Mouse (Mus musculus) right cerebral cortex, postnatal 14 days (tissue): Measurements from ENCODE around the gene Pknox1.

Experiments
- DNase-seq: peaks from one replicate; pipeline ENCODE4 v3.0.0; 2022

Pknox1 gene

DNA sequence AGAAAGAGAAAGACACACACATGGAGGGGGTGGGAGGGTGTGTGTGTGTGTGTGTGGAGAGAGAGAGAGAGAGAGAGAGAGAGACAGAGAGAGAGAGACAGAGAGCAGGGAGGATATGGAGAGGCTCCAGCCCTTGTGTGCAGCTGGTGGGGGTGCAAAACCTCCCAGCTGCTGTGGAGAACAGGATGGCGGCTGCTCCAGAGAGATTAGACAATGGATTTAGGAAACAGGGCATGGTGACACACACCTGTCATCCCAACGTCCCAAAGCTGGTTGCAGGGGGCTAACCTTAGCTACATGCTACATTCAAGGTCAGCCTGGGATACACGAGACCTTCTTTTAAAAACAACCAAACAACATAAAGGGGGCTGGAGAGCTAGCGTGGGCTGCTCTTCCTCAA is 8.3 kb upstream of the Pknox1 start:
- DNase-seq = no peak

DNA sequence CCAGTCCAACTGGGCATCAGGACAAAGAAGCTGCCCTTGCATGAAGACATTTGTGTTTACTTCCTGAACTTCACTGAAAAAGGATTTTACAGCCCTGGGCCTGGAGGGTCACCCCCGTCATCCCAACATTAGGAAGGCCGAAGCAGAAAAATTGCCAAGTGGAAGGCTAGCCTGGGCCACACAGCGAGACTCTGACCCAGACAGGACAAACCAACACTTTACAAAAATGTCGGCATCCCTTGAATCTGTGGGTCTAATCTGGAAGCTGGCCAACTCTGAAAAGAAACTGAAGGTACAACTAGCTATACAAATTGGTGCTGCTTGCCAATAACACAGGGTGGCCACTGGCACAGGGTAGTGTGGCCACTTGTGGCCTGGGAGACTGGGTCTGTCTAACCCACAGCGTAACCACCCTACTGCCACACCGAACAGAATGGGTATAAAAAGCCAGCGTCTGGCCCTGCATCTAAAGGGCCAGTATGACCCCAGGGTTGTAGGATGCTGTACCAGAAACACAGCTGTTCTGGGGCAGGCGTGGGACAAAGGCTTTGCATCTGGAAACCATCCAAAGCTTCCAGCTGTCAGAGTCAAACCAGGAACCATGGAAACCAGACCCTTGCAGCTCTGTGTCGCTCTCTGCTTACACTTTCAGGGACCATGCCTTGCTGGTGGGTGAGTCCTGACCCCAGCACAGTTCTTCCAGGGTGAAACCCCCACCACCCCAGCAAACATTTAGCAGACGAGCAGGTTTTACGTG is 7.2 kb upstream of the Pknox1 start:
- no peak for DNase-seq

- DNase-seq = no peak
Measured at GRCm38 (mm10) chr17:31557947-31558542, 6.5 kb upstream of the Pknox1 start.

DNA sequence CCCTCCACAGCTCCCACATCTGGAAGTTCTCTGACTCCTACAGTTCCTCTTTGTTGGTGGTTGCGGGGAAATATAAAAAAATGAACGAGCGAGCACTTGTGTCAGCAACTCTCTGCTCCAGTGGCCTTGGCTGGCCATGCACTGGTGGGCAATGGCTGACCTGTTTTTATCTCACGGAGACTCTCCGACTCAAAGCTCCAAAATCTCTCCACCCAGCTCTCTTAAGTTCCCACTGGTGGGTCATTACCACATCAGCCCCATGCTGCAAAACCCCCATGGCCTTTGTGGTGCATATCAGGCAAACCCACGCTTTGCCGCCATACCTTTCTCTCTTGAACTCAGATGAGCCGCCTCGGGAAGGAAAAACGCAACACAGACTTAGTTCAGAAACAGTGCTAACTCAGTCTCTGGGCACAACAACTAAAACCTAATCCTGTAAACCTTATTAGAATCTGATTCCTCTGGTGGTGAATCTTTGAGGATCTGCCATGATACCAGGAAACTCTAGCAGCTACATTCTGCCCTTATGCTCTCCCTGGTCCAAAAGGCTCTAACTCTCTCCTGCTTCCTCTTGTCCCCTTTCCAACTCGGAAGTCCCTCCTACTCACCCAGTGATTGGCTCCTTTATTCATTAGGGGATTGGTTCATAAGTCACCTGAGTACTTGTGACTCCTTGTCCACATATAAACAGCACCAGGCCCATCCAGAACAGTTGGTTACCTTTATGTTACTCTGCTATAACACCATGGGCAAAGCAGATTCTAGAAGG is 5.3 kb upstream of the Pknox1 start:
- DNase-seq = no peak

GRCm38 (mm10) chr17:31563632-31564014 is 911 bp upstream of the Pknox1 start:
- peak; percentile 28 for DNase-seq

DNA sequence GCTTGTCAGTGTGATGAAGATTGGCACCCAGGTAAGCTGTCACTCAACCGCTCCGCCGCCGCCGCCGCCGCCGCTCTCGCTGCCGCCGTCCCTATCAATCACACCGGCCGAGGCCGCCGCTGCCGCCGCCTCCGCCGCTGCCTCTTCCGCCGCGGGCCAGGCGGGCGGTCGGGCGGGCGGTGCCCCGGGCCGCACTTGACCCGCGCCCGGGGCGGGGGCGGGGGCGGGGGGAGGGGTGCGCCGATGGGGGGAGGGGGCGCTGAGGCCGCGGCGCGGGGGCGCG is 265 bp downstream of the Pknox1 start:
- no peak for DNase-seq

DNA sequence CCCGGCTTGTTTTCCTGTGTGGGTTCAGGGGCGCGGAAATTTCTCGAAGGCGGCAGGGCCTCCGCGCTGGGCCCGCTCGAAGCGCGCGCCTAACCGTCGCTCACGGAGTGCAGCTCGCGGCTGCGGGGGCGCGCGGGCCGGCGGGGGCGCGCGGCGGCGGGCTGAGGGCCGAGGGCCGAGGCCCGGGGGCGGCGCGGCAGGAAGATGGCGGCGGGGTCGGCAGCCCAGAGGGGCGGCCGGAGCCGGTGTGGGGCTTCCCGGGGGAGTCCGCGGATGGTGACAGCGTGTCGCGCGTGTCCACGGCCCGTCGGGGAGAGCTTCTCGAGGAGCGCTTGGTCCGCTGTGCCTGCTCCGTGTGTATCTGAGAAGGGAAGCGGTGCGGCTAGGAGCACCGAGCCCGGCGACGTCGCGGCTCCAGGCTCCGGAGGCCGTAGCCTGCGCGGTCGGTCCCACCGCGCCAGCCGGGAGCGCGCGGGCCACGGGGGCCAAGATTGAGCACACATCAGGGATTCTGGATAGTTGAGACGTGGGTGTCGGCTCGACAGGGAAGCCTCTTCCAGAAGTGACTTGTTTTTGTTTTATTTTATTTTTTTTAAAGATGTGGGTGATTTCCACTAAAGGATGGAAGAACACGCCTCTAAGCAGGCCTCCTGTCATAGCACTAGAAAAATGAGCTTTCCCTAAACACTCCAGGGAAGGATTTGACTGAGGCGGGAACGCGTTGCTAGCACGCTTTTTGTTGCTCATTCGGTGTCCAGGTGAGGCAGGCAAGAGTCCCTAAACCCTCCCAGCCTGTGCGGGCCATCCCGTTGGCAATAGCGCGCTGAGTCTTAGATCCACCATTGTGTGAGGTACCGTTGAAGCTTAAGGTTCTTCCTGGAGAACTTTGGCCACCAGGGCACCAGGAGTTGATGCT is 865 bp downstream of the Pknox1 start:
- peak; percentile 72 for DNase-seq

- DNase-seq = no peak
Measured at GRCm38 (mm10) chr17:31566276-31566675, 1.7 kb downstream of the Pknox1 start.

DNA sequence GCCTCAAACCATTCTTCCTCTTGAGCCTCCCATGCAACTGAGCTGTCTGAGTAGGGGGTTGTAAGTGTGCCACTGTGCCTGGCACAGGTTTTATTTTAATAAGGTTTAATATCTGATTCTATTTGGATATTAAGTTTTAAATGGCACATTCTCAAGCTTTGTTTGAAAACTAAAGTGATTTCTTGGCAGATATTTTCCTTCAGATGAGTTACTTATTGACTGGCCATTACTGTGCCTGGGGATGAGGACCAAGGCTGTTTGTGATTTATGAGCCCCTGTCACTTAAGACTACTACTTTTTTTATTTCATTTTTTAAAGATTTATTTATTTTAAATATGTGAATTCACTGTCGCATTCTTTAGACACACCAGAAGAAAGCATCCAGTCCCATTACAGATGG is 5.2 kb downstream of the Pknox1 start:
- no peak for DNase-seq

GRCm38 (mm10) chr17:31570321-31570925 is 5.9 kb downstream of the Pknox1 start:
- DNase-seq = peak; percentile 24

- DNase-seq = no peak
Measured at GRCm38 (mm10) chr17:31571689-31572088, 7.2 kb downstream of the Pknox1 start.

GRCm38 (mm10) chr17:31574662-31575061 is 10.1 kb downstream of the Pknox1 start:
- no peak for DNase-seq

- DNase-seq = no peak
Measured at GRCm38 (mm10) chr17:31576394-31577175, 12.1 kb downstream of the Pknox1 start.

GRCm38 (mm10) chr17:31580344-31580743 is 15.8 kb downstream of the Pknox1 start:
- DNase-seq = no peak

- no peak for DNase-seq
Measured at GRCm38 (mm10) chr17:31583185-31583584, 18.7 kb downstream of the Pknox1 start.

DNA sequence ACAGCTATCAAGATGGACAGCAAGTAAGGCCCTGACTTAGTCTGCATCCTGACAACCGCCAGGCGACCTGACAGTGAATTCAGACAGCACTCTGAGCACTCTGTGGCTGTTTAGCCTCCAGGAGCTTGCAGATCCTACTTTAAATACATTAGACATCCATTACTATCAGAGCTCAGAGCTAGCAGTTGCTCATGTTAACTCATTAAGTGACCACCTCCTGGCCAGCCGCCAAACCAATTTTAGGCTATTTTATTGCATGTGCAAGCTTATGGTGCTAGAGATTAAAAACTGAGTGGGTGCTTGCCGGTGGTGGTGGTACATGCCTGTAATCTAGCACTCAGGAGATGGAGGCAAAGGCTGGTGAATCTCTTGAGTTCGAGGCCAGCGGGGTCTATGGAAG is 19.2 kb downstream of the Pknox1 start:
- no peak for DNase-seq

GRCm38 (mm10) chr17:31588115-31588514 is 23.6 kb downstream of the Pknox1 start:
- no peak for DNase-seq

DNA sequence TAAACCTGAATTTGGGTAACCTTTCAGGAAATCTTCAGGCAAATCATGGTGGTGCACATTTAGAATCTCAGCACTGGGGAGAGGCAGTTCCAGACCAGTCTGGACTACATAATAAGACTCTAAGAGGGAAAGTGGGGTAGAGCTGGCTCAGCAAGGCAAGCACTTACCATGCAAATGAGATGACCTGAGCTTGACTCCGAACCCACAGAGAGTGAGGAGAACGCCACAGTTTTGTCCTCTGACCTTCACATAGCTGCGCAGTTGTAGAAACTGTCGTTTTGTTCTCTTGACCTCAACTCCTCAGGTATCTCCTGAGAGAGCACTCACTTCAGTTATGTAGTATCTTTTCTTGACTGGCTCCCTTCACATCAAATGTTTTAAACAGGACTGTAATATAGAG is 24.2 kb downstream of the Pknox1 start:
- no peak for DNase-seq

DNA sequence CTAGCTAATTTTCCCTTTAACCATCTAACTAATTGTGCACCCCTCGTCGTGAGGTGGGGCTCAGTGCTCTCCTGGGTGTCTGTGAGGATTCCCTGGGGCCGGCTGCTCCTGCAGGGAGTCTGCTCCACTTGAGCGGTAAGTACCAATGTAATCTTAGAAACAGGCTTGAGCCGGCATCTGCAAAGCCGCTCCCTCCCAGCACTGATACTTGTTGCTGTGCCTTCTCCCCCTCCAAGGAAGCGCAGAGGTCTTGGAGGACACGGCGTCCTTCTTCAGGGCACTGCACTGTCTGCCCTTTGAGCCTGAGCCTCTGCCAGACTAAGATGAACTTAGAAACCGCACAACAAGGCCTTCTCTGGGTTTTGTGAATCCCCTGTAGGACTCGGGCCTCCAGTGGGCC is 26.3 kb downstream of the Pknox1 start:
- DNase-seq = no peak

DNA sequence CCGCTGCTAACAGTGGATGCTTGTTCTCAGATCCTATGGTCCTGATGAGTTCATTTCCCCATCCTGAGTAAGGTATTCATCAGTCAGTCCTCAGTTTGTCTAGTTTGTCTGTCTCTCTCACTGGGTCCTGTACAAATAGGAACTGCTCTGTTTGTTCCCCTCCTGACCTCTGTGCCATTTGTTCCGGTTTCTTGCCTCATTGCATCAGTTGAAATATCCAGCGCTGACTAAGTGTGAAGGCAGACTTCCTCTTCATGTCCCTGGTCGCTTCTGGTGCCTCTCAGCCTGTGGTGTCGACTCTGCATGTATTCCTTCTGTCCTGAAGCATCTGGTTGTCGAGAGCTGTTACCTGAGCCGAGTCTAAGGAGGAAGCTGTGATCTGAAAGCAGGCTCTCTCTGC is 30.1 kb downstream of the Pknox1 start:
- DNase-seq = no peak

DNA sequence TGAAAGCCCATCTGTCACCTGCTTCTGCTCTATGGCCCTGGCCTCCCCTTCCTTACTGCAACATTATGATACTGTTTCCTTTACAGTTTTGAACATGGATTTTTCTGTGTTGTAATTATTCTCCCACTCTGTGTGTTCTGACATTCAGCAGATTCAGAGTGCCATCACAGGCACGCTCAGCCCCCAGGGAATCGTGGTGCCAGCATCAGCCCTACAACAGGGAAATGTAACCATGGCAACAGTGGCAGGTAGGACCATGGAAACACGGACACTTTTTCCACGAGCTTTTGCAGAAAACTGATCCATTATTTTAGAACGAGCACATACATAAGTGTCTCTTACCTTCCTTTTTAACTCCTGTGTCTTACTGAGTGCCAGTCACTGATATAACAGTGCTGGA is 30.5 kb downstream of the Pknox1 start:
- DNase-seq = peak; percentile 30

GRCm38 (mm10) chr17:31597957-31598356 is 33.4 kb downstream of the Pknox1 start:
- no peak for DNase-seq
